Mouse (Mus musculus): Measurements from ENCODE around the gene Daw1. TPM values are rescaled to one million over a fixed set of nuclear protein-coding genes. Genes with fewer than 3 reads are reported as not detected.

Daw1 gene
- polyA plus RNA-seq, 2 experiments from 2014 or later = 0.33 TPM; not detected in 1

DNA sequence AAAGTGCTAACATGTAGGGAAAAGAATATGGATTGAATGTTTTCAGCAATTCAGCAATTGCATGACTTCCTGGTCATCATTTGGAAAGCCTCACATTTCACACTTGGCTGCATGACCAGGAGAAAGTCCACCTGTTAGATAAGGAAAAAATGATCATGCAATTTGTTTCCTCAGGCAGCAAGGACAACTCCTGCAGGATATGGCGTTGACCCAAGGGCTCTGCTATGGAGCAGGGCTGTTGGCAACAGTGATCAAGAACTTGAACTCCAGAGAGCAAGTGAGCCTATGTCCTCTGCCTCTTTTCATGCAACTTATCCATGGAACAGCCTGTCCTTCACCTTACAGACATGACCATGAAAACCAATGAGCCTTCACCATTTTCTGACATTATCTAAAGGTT is 50.4 kb downstream of the Daw1 start:
- no peak for ATAC-seq

DNA sequence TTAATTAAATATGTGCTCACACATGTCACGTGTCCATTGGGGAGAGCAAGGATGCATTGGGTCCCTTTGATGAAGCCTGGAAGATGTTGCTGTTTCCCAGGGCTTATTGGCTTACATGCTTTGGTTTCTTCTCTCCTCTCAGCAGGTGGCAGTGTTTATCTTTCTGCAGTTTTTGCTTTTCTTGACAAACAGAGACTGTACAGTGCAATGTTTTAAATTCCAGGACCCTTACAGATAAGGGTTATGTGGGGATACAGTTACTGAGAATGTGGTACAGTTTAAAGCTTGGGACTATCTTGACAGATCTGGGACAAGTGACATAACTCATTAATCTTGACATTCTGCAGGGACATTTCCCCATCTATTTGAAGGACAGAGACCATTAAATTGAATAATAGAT is 58.7 kb downstream of the Daw1 start:
- no peak for ATAC-seq

DNA sequence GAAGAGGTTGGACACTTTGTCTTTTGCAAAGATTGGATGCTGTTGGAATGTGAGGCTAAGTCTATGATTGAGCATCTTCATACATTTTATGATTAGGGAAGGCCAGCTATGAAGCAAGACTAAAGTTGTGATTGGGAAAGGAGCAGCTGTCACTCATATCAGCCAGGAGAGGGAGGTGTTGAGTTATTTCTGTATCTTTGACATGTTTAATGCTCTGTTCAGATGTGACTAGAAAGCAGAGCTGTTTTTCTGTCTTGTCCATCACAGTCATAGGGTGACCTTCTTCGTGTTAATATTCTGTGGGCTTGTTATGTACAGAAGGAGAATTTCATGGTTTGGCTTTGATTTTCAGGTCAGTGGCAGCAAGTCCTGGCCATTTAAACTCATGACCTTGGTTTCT is 63.5 kb downstream of the Daw1 start:
- no peak for ATAC-seq

DNA sequence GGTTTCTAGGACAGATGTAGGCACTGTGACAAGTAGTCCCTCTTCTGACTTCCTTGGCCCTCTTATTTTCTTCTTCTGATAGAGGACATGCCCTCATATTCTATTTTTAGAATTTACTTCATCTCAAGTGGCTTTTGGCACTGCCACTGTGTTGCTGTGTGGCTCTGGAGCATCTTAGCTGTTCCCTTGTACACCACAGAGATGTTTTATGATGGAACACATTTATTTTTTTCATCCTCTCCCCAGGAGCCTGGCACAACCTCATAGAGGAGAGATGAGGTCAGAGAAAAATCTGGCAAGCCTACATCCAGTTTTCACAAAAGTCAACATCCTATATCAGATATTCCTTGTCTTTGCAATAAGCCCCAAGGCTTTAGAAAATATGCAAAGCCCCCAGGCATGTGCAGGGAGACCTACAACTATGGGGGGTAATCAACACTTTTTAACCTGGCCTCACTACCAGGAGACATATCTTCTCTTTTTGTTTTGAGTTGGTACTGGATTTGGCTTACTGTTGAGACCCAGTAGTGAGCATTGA is 64.9 kb downstream of the Daw1 start:
- no peak for ATAC-seq

DNA sequence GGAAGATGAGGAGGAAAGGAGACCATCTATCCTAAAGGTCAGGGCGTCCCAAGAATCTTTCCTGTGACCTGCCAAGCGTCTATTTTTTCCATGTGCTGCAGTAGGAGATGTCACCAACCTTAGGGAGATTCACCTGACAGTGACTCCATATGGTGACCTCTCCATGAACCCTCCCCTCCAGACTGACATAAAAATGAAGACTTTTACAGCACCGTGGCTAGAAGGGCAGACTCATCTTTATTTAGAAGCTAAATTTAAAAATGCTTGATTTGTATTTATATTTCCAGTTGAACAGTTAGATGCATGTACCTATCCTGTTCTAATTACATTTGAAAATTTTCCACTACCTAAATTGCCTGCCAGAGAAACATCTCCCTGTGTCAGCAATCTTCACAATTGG is 68.4 kb downstream of the Daw1 start:
- no peak for ATAC-seq

DNA sequence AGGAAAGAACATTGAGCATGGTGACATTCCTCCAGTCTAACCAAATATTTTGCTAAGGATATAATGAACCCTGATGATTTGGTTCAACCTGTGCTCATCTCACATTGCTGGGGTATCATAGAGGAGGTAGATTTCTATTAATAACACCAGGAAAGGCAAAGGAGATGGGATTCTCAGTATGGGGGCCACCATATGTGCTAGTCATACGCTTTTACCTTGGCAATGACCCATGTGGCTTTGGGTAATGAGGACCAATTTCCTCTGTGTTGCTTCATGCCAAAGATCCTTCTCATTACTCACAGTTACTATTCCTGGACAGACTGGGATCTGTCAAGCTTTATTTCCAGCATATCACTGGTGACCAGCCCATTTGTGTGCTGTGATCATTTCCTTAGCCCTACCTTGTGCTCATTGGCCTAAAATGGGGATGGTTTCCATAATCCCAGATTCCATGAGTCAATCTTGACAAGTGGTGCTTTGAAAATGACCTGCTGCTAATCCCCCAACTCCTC is 88.7 kb downstream of the Daw1 start:
- ATAC-seq = no peak

DNA sequence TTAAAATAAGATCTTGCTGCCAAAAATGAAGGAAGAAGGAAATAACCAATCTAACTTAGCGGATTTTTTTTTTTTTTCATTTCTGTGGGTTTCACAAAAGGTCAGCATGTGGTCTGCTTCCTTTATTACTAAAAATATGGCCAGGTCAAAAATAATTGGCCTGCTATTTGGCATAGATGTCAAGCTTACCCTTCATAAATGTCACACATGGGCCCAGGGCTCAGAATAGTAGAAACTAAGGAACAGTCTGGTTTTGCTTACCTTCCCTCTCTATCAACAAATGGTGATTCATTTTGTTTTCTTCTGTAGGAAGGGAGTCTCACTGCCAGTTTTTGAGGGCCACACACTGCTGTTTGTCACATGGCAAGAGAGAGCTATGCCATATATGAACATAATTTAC is 92.2 kb downstream of the Daw1 start:
- no peak for ATAC-seq

Other genes starting within 250 kb of the Daw1 start
- 1 to 10 TPM; 1.6 to 2.5 TPM for gene A030005L19Rik, start 246.4 kb upstream of the Daw1 start, polyA plus RNA-seq (2017; shearing (Covaris generic))
- not detected for gene A030014E15Rik, start 234.8 kb upstream of the Daw1 start, polyA plus RNA-seq (2017; shearing (Covaris generic))
- gene Gm6217, start 228.4 kb upstream of the Daw1 start, polyA plus RNA-seq (2017; shearing (Covaris generic)) = not detected
- not detected for gene A030003K21Rik, start 216.4 kb upstream of the Daw1 start, polyA plus RNA-seq (2017; shearing (Covaris generic))
- gene Gm7544, start 203.7 kb upstream of the Daw1 start, polyA plus RNA-seq (2017; shearing (Covaris generic)) = not detected
- not detected for gene Gm47955, start 199.5 kb upstream of the Daw1 start, polyA plus RNA-seq (2017; shearing (Covaris generic))
- gene Gm47959, start 159.2 kb upstream of the Daw1 start, polyA plus RNA-seq (2017; shearing (Covaris generic)) = not detected
- not detected for gene Slc19a3, start 121.3 kb upstream of the Daw1 start, polyA plus RNA-seq (2017; shearing (Covaris generic))
- not detected for gene Krtap28-10, start 117.3 kb upstream of the Daw1 start, polyA plus RNA-seq (2017; shearing (Covaris generic))
- not detected for gene Gm47969, start 114.8 kb upstream of the Daw1 start, polyA plus RNA-seq (2017; shearing (Covaris generic))
- gene A030005K14Rik, start 100.4 kb upstream of the Daw1 start, polyA plus RNA-seq (2017; shearing (Covaris generic)) = not detected
- gene Krtap28-13, start 98.8 kb upstream of the Daw1 start, polyA plus RNA-seq (2017; shearing (Covaris generic)) = not detected
- 10 to 100 TPM in 1 of 2 experiments, 1 to 10 TPM in 1; 3.1 to 12.0 TPM for gene Ccl20, start 43.0 kb upstream of the Daw1 start, polyA plus RNA-seq (2017; shearing (Covaris generic))
- gene Sphkap, start 248.4 kb downstream of the Daw1 start, polyA plus RNA-seq (2017; shearing (Covaris generic)) = not detected